Mouse (Mus musculus): ENCODE measurements around the gene Kdm5c. TPM values are rescaled to one million over a fixed set of nuclear protein-coding genes. Genes with fewer than 3 reads are reported as not detected.

The Kdm5c gene
- total RNA-seq, 1 experiment: 128 TPM

Other genes with a start within 250 kb of the Kdm5c start
- 69.9 and 92.3 TPM in 2 replicates for gene Hsd17b10, start 231.2 kb upstream of the Kdm5c start, total RNA-seq (2012; rRNA removed)
- 5.0 and 6.8 TPM in 2 replicates for gene Ribc1, start 216.7 kb upstream of the Kdm5c start, total RNA-seq (2012; rRNA removed)
- gene Smc1a, start 216.6 kb upstream of the Kdm5c start, total RNA-seq (2012; rRNA removed): 61.3 and 63.5 TPM in 2 replicates
- 1.2 and 1.3 TPM in 2 replicates for gene Iqsec2, start 88.8 kb upstream of the Kdm5c start, total RNA-seq (2012; rRNA removed)
- 3.7 and 3.9 TPM in 2 replicates for gene Kantr, start 94.5 kb downstream of the Kdm5c start, total RNA-seq (2012; rRNA removed)
- 28.7 and 35.9 TPM in 2 replicates for gene Tspyl2, start 109.4 kb downstream of the Kdm5c start, total RNA-seq (2012; rRNA removed)
- gene Gpr173, start 135.7 kb downstream of the Kdm5c start, total RNA-seq (2012; rRNA removed): 2.2 and 3.0 TPM in 2 replicates